Mouse (Mus musculus): ENCODE results near the gene Calm5. TPM values are rescaled to one million over a fixed set of nuclear protein-coding genes. Genes with fewer than 3 reads are reported as not detected.

The Calm5 gene
- polyA plus RNA-seq, 1 experiment from 2014 or later, result not detected

Other genes starting within 250 kb of the Calm5 start
- gene Fam208b, start 243.1 kb upstream of the Calm5 start, polyA plus RNA-seq (2014; fragmentation: Nextera tagmentation; extraction: Ambion mirVana), result 25.5 and 30.3 TPM in 2 replicates
- gene Asb13, start 220.1 kb upstream of the Calm5 start, polyA plus RNA-seq (2014; fragmentation: Nextera tagmentation; extraction: Ambion mirVana), result 12.1 and 15.0 TPM in 2 replicates
- not detected in 2 replicates for gene Calml3, start 49.9 kb upstream of the Calm5 start, polyA plus RNA-seq (2014; fragmentation: Nextera tagmentation; extraction: Ambion mirVana)
- not detected in 2 replicates for gene Calm4, start 16.4 kb upstream of the Calm5 start, polyA plus RNA-seq (2014; fragmentation: Nextera tagmentation; extraction: Ambion mirVana)
- 49.0 and 49.3 TPM in 2 replicates for gene Net1, start 64.0 kb downstream of the Calm5 start, polyA plus RNA-seq (2014; fragmentation: Nextera tagmentation; extraction: Ambion mirVana)
- not detected in 2 replicates for gene Tubal3, start 64.1 kb downstream of the Calm5 start, polyA plus RNA-seq (2014; fragmentation: Nextera tagmentation; extraction: Ambion mirVana)
- not detected in 2 replicates for gene Ucn3, start 91.2 kb downstream of the Calm5 start, polyA plus RNA-seq (2014; fragmentation: Nextera tagmentation; extraction: Ambion mirVana)
- gene Akr1c14, start 194.8 kb downstream of the Calm5 start, polyA plus RNA-seq (2014; fragmentation: Nextera tagmentation; extraction: Ambion mirVana), result 0.31 TPM in 1 of 2 replicates, not detected in the other

Measured in forebrain, embryonic 11.5 days (tissue).